Comparison of ENCODE assay signal across 22 mouse cellular contexts in the genomic region with DNA sequence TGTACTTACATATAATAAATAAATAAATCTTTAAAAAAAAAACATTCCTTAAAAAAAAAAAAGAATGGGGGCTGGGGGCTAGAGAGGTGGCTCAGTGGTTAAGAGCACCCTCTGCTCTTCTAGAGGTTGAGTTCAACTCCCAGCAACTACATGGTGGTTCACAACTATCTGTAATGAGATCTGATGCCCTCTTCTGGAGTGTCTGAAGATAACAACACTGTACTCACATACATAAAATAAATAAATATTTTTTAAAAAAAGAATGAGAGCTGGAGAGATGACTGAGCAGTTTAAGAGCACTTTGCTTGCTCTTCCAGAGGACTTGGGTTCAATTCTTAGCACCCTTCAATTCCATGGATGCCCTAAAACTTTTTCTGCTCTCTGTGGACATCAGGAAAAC. TPM values are rescaled to one million over a fixed set of nuclear protein-coding genes. Genes with fewer than 3 reads are reported as not detected.
DNase-seq lines count a peak whose midpoint lies in the region; ATAC-seq and TF ChIP-seq lines count a peak whose summit lies in the region.
"Had no signal": no experiment of that assay in that cellular context is flagged by ENCODE, and none has a peak within 500 bp of the region (broad histone marks: within the 10 kb centered on the region; RNA-seq: fewer than 3 reads in every experiment).

No protein-coding gene starts in this region.

- no peaks in the 10 kb centered on the region for H3K27me3 ChIP-seq in kidney, postnatal 0 days (ENCODE audit: insufficient read depth, low read length)
- no peaks in the 10 kb centered on the region for H3K27me3 ChIP-seq in lung, postnatal 0 days (replicated peaks; ENCODE audit: insufficient read depth, low read length)
- H3K27me3 ChIP-seq: hindbrain, embryonic 15.5 days; limb, embryonic 13.5 days; midbrain, embryonic 15.5 days; stomach, embryonic 15.5 days had no signal

- peaks cover 4% of the 10 kb centered on the region; the same call in 1 of the 2 replicates for H3K4me1 ChIP-seq in kidney, postnatal 0 days (replicated peaks; ENCODE audit: insufficient read depth, low read length)
- H3K4me1 ChIP-seq in lung, postnatal 0 days (ENCODE audit: insufficient read depth, low read depth, low read length), result peaks cover 7% of the 10 kb centered on the region; the same call in 1 of the 2 replicates
- H3K4me1 ChIP-seq: stomach, embryonic 15.5 days had no signal

- no peaks in the 10 kb centered on the region for H3K9me3 ChIP-seq in kidney, postnatal 0 days (replicated peaks; ENCODE audit: low read length)
- H3K9me3 ChIP-seq in lung, postnatal 0 days (ENCODE audit: low read length), result no peaks in the 10 kb centered on the region
- H3K9me3 ChIP-seq: hindbrain, embryonic 15.5 days; limb, embryonic 13.5 days; midbrain, embryonic 15.5 days; stomach, embryonic 15.5 days had no signal

- H3K9ac ChIP-seq in kidney, postnatal 0 days (ENCODE audit: low read depth, low read length), result no peak overlapping the region
- H3K9ac ChIP-seq in lung, postnatal 0 days (replicated peaks; ENCODE audit: low read depth), result no peak overlapping the region
- H3K9ac ChIP-seq: limb, embryonic 13.5 days; stomach, embryonic 15.5 days had no signal

- peak; percentile 26 for TF ChIP-seq CTCF in kidney, postnatal 0 days (IDR thresholded peaks at IDR 0.05; ENCODE audit: low read depth)
- TF ChIP-seq CTCF in lung, postnatal 0 days (IDR thresholded peaks at IDR 0.05), result no peak; the same call in 1 of the 2 replicates

- no peaks in the 10 kb centered on the region for H3K36me3 ChIP-seq in kidney, postnatal 0 days (ENCODE audit: insufficient read depth, low read length)
- H3K36me3 ChIP-seq in lung, postnatal 0 days (ENCODE audit: insufficient read depth, low read length), result no peaks in the 10 kb centered on the region
- H3K36me3 ChIP-seq: hindbrain, embryonic 15.5 days; midbrain, embryonic 15.5 days had no signal

- no peak for DNase-seq in kidney, postnatal 0 days (ENCODE audit: low spot score)
- DNase-seq in kidney, postnatal 25 days, result no peak
- DNase-seq in lung, postnatal 0 days (ENCODE audit: low spot score), result peak; percentile 36
- no peak for DNase-seq in lung, adult 18-20 months
- DNase-seq in brain, adult 2 months (ENCODE audit: low read depth, low spot score), result peak; percentile 10
- no peak for DNase-seq in adrenal gland, adult 2 months
- no peak for DNase-seq in adrenal gland, adult (ENCODE audit: inconsistent age in 2 of 2, low spot score in 1 of 2)
- DNase-seq: adrenal gland, postnatal 36 days; cerebellum, adult 18-20 months; cerebellum, postnatal 25 days; embryo, embryonic 11 days; gastrocnemius, postnatal 14 days; heart, adult 2 months; heart, postnatal 36 days; kidney, adult 2 months; kidney, postnatal 4 days; lung, postnatal 10 days; right cerebral cortex, postnatal 25 days had no signal

- no peak overlapping the region for H3K4me3 ChIP-seq in kidney, postnatal 0 days (replicated peaks; ENCODE audit: low read depth, low read length)
- H3K4me3 ChIP-seq in lung, postnatal 0 days (ENCODE audit: low read depth, low read length), result no peak overlapping the region

- H3K27ac ChIP-seq in kidney, postnatal 0 days, result no peak overlapping the region
- no peak overlapping the region for H3K27ac ChIP-seq in lung, postnatal 0 days (ENCODE audit: low read length)
- H3K27ac ChIP-seq: heart, adult 2 months; hindbrain, embryonic 15.5 days; limb, embryonic 13.5 days; midbrain, embryonic 15.5 days; stomach, embryonic 15.5 days had no signal

- H3K4me2 ChIP-seq in kidney, postnatal 0 days (ENCODE audit: low read length), result no peak overlapping the region
- no peak overlapping the region for H3K4me2 ChIP-seq in lung, postnatal 0 days (replicated peaks; ENCODE audit: low read depth, low read length)

- ATAC-seq in kidney, postnatal 0 days (replicated peaks; ENCODE audit: low FRiP score, low read depth), result no peak
- ATAC-seq in lung, postnatal 0 days, result no peak

- no peak for TF ChIP-seq EP300 in lung, postnatal 0 days (IDR thresholded peaks at IDR 0.05)

RNA-seq across cellular contexts. Expression of a gene that starts 1.0 kb away (rescaled TPM):
- 1.7 and 2.0 TPM in 2 replicates for polyA plus RNA-seq in kidney, postnatal 0 days (2015; fragmentation: Nextera tagmentation; extraction: Ambion mirVana)
- 0.45 and 0.54 TPM in 2 replicates for polyA plus RNA-seq in lung, postnatal 0 days (2015; fragmentation: Nextera tagmentation; extraction: Ambion mirVana)
- under 1 TPM; 0.28 to 0.52 TPM for total RNA-seq in adrenal gland, adult 2 months (2021)
- 0.03 and 0.06 TPM in 2 replicates for polyA plus RNA-seq in adrenal gland, adult 2 months (2012; rRNA removed)

RNA-seq across cellular contexts. Expression of a gene that starts 50.1 kb away (rescaled TPM):
- polyA plus RNA-seq in kidney, postnatal 0 days (2015; fragmentation: Nextera tagmentation; extraction: Ambion mirVana), result 13.4 and 14.0 TPM in 2 replicates
- 8.0 and 8.5 TPM in 2 replicates for polyA plus RNA-seq in lung, postnatal 0 days (2015; fragmentation: Nextera tagmentation; extraction: Ambion mirVana)
- 10 to 100 TPM; 13.6 to 14.0 TPM for total RNA-seq in adrenal gland, adult 2 months (2021)
- 0.90 and 1.3 TPM in 2 replicates for polyA plus RNA-seq in adrenal gland, adult 2 months (2012; rRNA removed)

Comparison
In these comparisons a context has a peak if more than half of its experiments do, and no peak if none do; other contexts are left out.
1. DNase-seq: peak in lung, postnatal 0 days (single experiment) and brain, adult 2 months (single experiment); none in kidney, postnatal 0 days (single experiment), kidney, postnatal 25 days (0 of 2), lung, adult 18-20 months (0 of 2), adrenal gland, adult 2 months (single experiment) and adrenal gland, adult (0 of 2).